ENCODE assay signal across 10 mouse cellular contexts in the genomic region with DNA sequence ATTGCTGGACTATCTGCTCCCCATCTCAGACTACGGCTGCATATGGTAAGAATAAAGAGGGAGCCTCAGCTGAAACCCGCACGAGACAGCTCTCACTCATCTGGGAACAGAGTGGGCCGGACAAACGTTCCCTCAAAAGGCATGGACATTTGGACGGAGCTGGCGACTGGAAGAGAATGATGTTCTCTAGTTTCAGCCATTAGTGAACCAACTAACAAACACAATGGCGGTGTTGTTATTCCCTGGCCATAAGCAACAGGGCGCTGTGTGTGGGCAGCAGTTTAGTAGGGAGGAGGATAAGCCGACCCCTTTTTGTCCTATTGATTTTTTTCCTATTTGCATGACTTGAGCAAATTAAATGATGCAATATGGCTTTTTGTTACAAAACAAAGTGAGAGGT. TPM values are rescaled to one million over a fixed set of nuclear protein-coding genes. Genes with fewer than 3 reads are reported as not detected.
DNase-seq lines count a peak whose midpoint lies in the region; ATAC-seq and TF ChIP-seq lines count a peak whose summit lies in the region.
"Had no signal": no experiment of that assay in that cellular context is flagged by ENCODE, and none has a peak within 500 bp of the region (broad histone marks: within the 10 kb centered on the region; RNA-seq: fewer than 3 reads in every experiment).

No protein-coding gene starts in this region.

- H3K9ac ChIP-seq in kidney, postnatal 0 days (ENCODE audit: low read depth, low read length), result no peak overlapping the region
- H3K9ac ChIP-seq in embryonic facial prominence, embryonic 11.5 days (replicated peaks; ENCODE audit: low read length), result no peak overlapping the region; the same call in 1 of the 2 replicates
- peak overlapping the region; percentile 10; the same call in 1 of the 2 replicates for H3K9ac ChIP-seq in intestine, embryonic 15.5 days
- H3K9ac ChIP-seq in neural tube, embryonic 13.5 days, result peak overlapping the region; percentile 41
- H3K9ac ChIP-seq: liver, embryonic 13.5 days had no signal

- no peak overlapping the region for H3K27ac ChIP-seq in kidney, postnatal 0 days
- H3K27ac ChIP-seq in embryonic facial prominence, embryonic 11.5 days (replicated peaks; ENCODE audit: low read depth, low read length), result no peak overlapping the region
- H3K27ac ChIP-seq in intestine, embryonic 15.5 days, result peak overlapping the region; percentile 17; the same call in 1 of the 2 replicates
- H3K27ac ChIP-seq in neural tube, embryonic 13.5 days (replicated peaks), result no peak overlapping the region
- H3K27ac ChIP-seq: liver, embryonic 13.5 days had no signal

- TF ChIP-seq CTCF in kidney, postnatal 0 days (IDR thresholded peaks at IDR 0.05; ENCODE audit: low read depth), result no peak

- H3K4me1 ChIP-seq in kidney, postnatal 0 days (replicated peaks; ENCODE audit: insufficient read depth, low read length), result no peaks in the 10 kb centered on the region
- H3K4me1 ChIP-seq in embryonic facial prominence, embryonic 11.5 days (ENCODE audit: control insufficient read depth, insufficient read depth, low read length), result peaks cover 5% of the 10 kb centered on the region
- H3K4me1 ChIP-seq in intestine, embryonic 15.5 days (replicated peaks), result peaks cover 8% of the 10 kb centered on the region; the same call in 1 of the 2 replicates
- H3K4me1 ChIP-seq in neural tube, embryonic 13.5 days (replicated peaks), result peaks cover 35% of the 10 kb centered on the region

- H3K4me2 ChIP-seq in kidney, postnatal 0 days (ENCODE audit: low read length), result 0 out of 2 replicates have a peak overlapping the region, but pooled peaks have one; percentile 4
- H3K4me2 ChIP-seq in embryonic facial prominence, embryonic 11.5 days (ENCODE audit: low read depth, low read length), result peak overlapping the region; percentile 44
- H3K4me2 ChIP-seq in intestine, embryonic 15.5 days (replicated peaks), result peak overlapping the region; percentile 92
- peak overlapping the region; percentile 83 for H3K4me2 ChIP-seq in neural tube, embryonic 13.5 days
- H3K4me2 ChIP-seq: liver, embryonic 13.5 days had no signal

- H3K4me3 ChIP-seq in kidney, postnatal 0 days (replicated peaks; ENCODE audit: low read depth, low read length), result 0 out of 2 replicates have a peak overlapping the region, but pooled peaks have one; percentile 2
- H3K4me3 ChIP-seq in embryonic facial prominence, embryonic 11.5 days (ENCODE audit: low read depth, low read length), result peak overlapping the region; percentile 50; the same call in 1 of the 2 replicates
- H3K4me3 ChIP-seq in intestine, embryonic 15.5 days (replicated peaks), result peak overlapping the region; percentile 52
- peak overlapping the region; percentile 54 for H3K4me3 ChIP-seq in neural tube, embryonic 13.5 days
- H3K4me3 ChIP-seq: liver, embryonic 13.5 days had no signal

- H3K27me3 ChIP-seq in kidney, postnatal 0 days (ENCODE audit: insufficient read depth, low read length), result peaks cover 15% of the 10 kb centered on the region
- H3K27me3 ChIP-seq in embryonic facial prominence, embryonic 11.5 days (ENCODE audit: control insufficient read depth, insufficient read depth, low read length), result peaks cover 4% of the 10 kb centered on the region
- H3K27me3 ChIP-seq in intestine, embryonic 15.5 days (replicated peaks), result peaks cover 12% of the 10 kb centered on the region; the same call in 1 of the 2 replicates
- H3K27me3 ChIP-seq in neural tube, embryonic 13.5 days, result peaks cover 83% of the 10 kb centered on the region

- no peak for ATAC-seq in kidney, postnatal 0 days (replicated peaks; ENCODE audit: low FRiP score, low read depth)
- ATAC-seq in embryonic facial prominence, embryonic 11.5 days (replicated peaks; ENCODE audit: insufficient number of reproducible peaks, low FRiP score, low TSS enrichment, low read depth), result no peak; the same call in 1 of the 2 replicates
- ATAC-seq in intestine, embryonic 15.5 days, result no peak
- peak; percentile 40; the same call in 1 of the 2 replicates for ATAC-seq in neural tube, embryonic 13.5 days (ENCODE audit: low read depth)

- 13% methylated on average over 10 of the region's 10 CpGs for WGBS in kidney, postnatal 0 days
- 1% methylated on average over 10 of the region's 10 CpGs for WGBS in embryonic facial prominence, embryonic 11.5 days
- WGBS in intestine, embryonic 15.5 days, result 11% methylated on average over 10 of the region's 10 CpGs
- 2% methylated on average over 10 of the region's 10 CpGs for WGBS in neural tube, embryonic 13.5 days

- no peaks in the 10 kb centered on the region for H3K9me3 ChIP-seq in kidney, postnatal 0 days (replicated peaks; ENCODE audit: low read length)
- no peaks in the 10 kb centered on the region for H3K9me3 ChIP-seq in embryonic facial prominence, embryonic 11.5 days (replicated peaks; ENCODE audit: control insufficient read depth, low read length)
- H3K9me3 ChIP-seq in intestine, embryonic 15.5 days, result no peaks in the 10 kb centered on the region
- H3K9me3 ChIP-seq in neural tube, embryonic 13.5 days, result no peaks in the 10 kb centered on the region
- H3K9me3 ChIP-seq: liver, embryonic 13.5 days had no signal

- no peaks in the 10 kb centered on the region for H3K36me3 ChIP-seq in kidney, postnatal 0 days (ENCODE audit: insufficient read depth, low read length)
- no peaks in the 10 kb centered on the region for H3K36me3 ChIP-seq in embryonic facial prominence, embryonic 11.5 days (replicated peaks; ENCODE audit: control insufficient read depth, insufficient read depth, low read depth, low read length)
- H3K36me3 ChIP-seq in intestine, embryonic 15.5 days, result no peaks in the 10 kb centered on the region
- H3K36me3 ChIP-seq in neural tube, embryonic 13.5 days, result no peaks in the 10 kb centered on the region
- H3K36me3 ChIP-seq: liver, embryonic 13.5 days had no signal

- no peak for DNase-seq in kidney, postnatal 0 days (ENCODE audit: low spot score)
- DNase-seq in kidney, postnatal 10 days, result no peak
- DNase-seq in embryonic facial prominence, embryonic 11.5 days (ENCODE audit: low spot score), result peak; percentile 37
- no peak for DNase-seq in adrenal gland, postnatal 14 days
- no peak for DNase-seq in cerebellum, postnatal 36 days
- no peak for DNase-seq in kidney, adult 9 months
- DNase-seq: liver, embryonic 13.5 days had no signal

RNA-seq across cellular contexts. Expression of gene Hhip, which starts 2.0 kb away (rescaled TPM):
- polyA plus RNA-seq in kidney, postnatal 0 days (2015; fragmentation: Nextera tagmentation; extraction: Ambion mirVana), result 4.9 and 7.6 TPM in 2 replicates
- polyA plus RNA-seq in embryonic facial prominence, embryonic 11.5 days (2014; fragmentation: Nextera tagmentation; extraction: Ambion mirVana), result 2.8 and 3.7 TPM in 2 replicates
- polyA plus RNA-seq in intestine, embryonic 15.5 days (2015; fragmentation: Nextera tagmentation; extraction: Ambion mirVana), result 14.6 and 15.8 TPM in 2 replicates
- 2.5 and 4.3 TPM in 2 replicates for polyA plus RNA-seq in neural tube, embryonic 13.5 days (2015; fragmentation: Nextera tagmentation; extraction: Ambion mirVana)
- total RNA-seq in adrenal gland, postnatal 14 days (2021), result 7.8 and 9.1 TPM in 2 replicates
- total RNA-seq: heart, adult 8-10 months had no signal

Comparison
In these comparisons a context has a peak if more than half of its experiments do, and no peak if none do; other contexts are left out.
1. H3K4me2 ChIP-seq: peak in every context shown above with its lines; median percentile 92 in intestine, embryonic 15.5 days; 83 in neural tube, embryonic 13.5 days; 44 in embryonic facial prominence, embryonic 11.5 days; 4 in kidney, postnatal 0 days.
2. H3K4me3 ChIP-seq: peak in every context shown above with its lines; median percentile 54 in neural tube, embryonic 13.5 days; 52 in intestine, embryonic 15.5 days; 50 in embryonic facial prominence, embryonic 11.5 days; 2 in kidney, postnatal 0 days.
3. H3K9ac ChIP-seq: peak in intestine, embryonic 15.5 days (single experiment) and neural tube, embryonic 13.5 days (single experiment); none in kidney, postnatal 0 days (single experiment) and embryonic facial prominence, embryonic 11.5 days (single experiment).